Mouse (Mus musculus) embryonic facial prominence, embryonic 12.5 days (tissue): ENCODE measurements around the gene G2e3. TPM values are rescaled to one million over a fixed set of nuclear protein-coding genes. Genes with fewer than 3 reads are reported as not detected.
A peak's percentile ranks its signal among the peaks of the same experiment; 100 is the strongest.

Source experiments
- ATAC-seq: fragments of 200-750 bp; cut with Nextera tagmentation; 2 replicates; pipeline ENCODE4 v1.8.0; 2017; ENCODE audit not compliant: insufficient number of reproducible peaks, insufficient read depth, low FRiP score, low TSS enrichment
- H3K27ac ChIP-seq: fragments of 300-500 bp; sonication (generic); 2 replicates; pipeline ENCODE4 v1.5.1; 2016; ENCODE audit warnings: mild to moderate bottlenecking
- H3K27me3 ChIP-seq: fragments of 300-500 bp; sonication (generic); 2 replicates; pipeline ENCODE4 v1.6.1; 2016; ENCODE audit warnings: mild to moderate bottlenecking, moderate library complexity
- H3K36me3 ChIP-seq: fragments of 300-500 bp; sonication (generic); 2 replicates; pipeline ENCODE4 v1.6.1; 2016; ENCODE audit warnings: mild to moderate bottlenecking
- H3K4me1 ChIP-seq: fragments of 300-500 bp; sonication (generic); 2 replicates; pipeline ENCODE4 v1.6.1; 2016
- H3K4me2 ChIP-seq: fragments of 300-500 bp; sonication (generic); replicated peaks from 2 replicates; pipeline ENCODE4 v1.6.1; 2016; ENCODE audit warnings: mild to moderate bottlenecking, moderate library complexity
- H3K4me3 ChIP-seq: fragments of 300-500 bp; sonication (generic); 2 replicates; pipeline ENCODE4 v1.5.1; 2016; ENCODE audit warnings: mild to moderate bottlenecking
- H3K9ac ChIP-seq: fragments of 300-500 bp; sonication (generic); 2 replicates; pipeline ENCODE4 v1.6.1; 2016; ENCODE audit warnings: mild to moderate bottlenecking, moderate library complexity
- H3K9me3 ChIP-seq: fragments of 300-500 bp; sonication (generic); 2 replicates; pipeline ENCODE4 v1.6.1; 2016; ENCODE audit warnings: mild to moderate bottlenecking, moderate library complexity
- WGBS: fragments of 180-500 bp; shearing (Covaris S2); methylation state at CpG from one replicate; pipeline ENCODE4 v1.1.7; 2016; 5-methylcytosine and 5-hydroxymethylcytosine counted together
- polyA plus RNA-seq: library from polyadenylated mRNA; unstranded; fragments of >200 nt; fragmentation: Nextera tagmentation; extraction: Ambion mirVana; gene quantifications from 2 replicates; pipeline ENCODE4 v1.2.1, GENCODE M21; 2016

The G2e3 gene
- polyA plus RNA-seq: 39.1 and 42.8 TPM in 2 replicates

GRCm38 (mm10) chr12:51347988-51348697, at the start of gene G2e3:
Gene G2e3 (plus strand): TSS chr12:51348061.
- Histone ChIP-seq H3K27ac (peak within 1 kb of the TSS; percentile 88), H3K4me2 (peak within 1 kb of the TSS; percentile 54), H3K4me1 (peaks cover 9% of the 10 kb centered on the region), H3K9me3 (no peaks in the 10 kb centered on the region), H3K4me3 (peak within 1 kb of the TSS; percentile 74), H3K36me3 (peaks cover 9% of the 10 kb centered on the region), H3K9ac (peak within 1 kb of the TSS; percentile 74), H3K27me3 (no peaks in the 10 kb centered on the region)
- under 1% methylated on average over 70 of the region's 70 CpGs for WGBS
- peak; percentile 98 for ATAC-seq

- no peak overlapping the region for H3K27ac ChIP-seq
- no peak overlapping the region for H3K4me3 ChIP-seq
- WGBS: 88% methylated on average over 3 of the region's 3 CpGs
- H3K4me2 ChIP-seq: no peak overlapping the region
- ATAC-seq: no peak
- no peaks in the 10 kb centered on the region for H3K4me1 ChIP-seq
- no peaks in the 10 kb centered on the region for H3K9me3 ChIP-seq
- H3K27me3 ChIP-seq: no peaks in the 10 kb centered on the region
- H3K9ac ChIP-seq: no peak overlapping the region
- no peaks in the 10 kb centered on the region for H3K36me3 ChIP-seq
Observed at GRCm38 (mm10) chr12:51323604-51324003, 24.3 kb upstream of the G2e3 start.

- WGBS: 80% methylated on average over 3 of the region's 3 CpGs
Observed at GRCm38 (mm10) chr12:51326819-51327218, 21.0 kb upstream of the G2e3 start.

GRCm38 (mm10) chr12:51337014-51337413, 10.8 kb upstream of the G2e3 start:
- H3K4me1 ChIP-seq: no peaks in the 10 kb centered on the region
- H3K4me2 ChIP-seq: no peak overlapping the region
- no peak overlapping the region for H3K27ac ChIP-seq
- no peak for ATAC-seq
- WGBS: 84% methylated on average over 1 of the region's 1 CpGs
- H3K9me3 ChIP-seq: no peaks in the 10 kb centered on the region
- no peaks in the 10 kb centered on the region for H3K36me3 ChIP-seq
- no peak overlapping the region for H3K4me3 ChIP-seq
- no peak overlapping the region for H3K9ac ChIP-seq
- no peaks in the 10 kb centered on the region for H3K27me3 ChIP-seq

More at GRCm38 (mm10) chr12:51326819-51327218, 21.0 kb upstream of the G2e3 start:
- no peak overlapping the region for H3K27ac ChIP-seq
- H3K4me3 ChIP-seq: no peak overlapping the region
- no peak overlapping the region for H3K9ac ChIP-seq
- H3K4me1 ChIP-seq: no peaks in the 10 kb centered on the region
- H3K9me3 ChIP-seq: no peaks in the 10 kb centered on the region
- ATAC-seq: no peak
- H3K36me3 ChIP-seq: no peaks in the 10 kb centered on the region
- H3K4me2 ChIP-seq: no peak overlapping the region
- H3K27me3 ChIP-seq: no peaks in the 10 kb centered on the region

- no peak for ATAC-seq
- WGBS: 36% methylated on average over 4 of the region's 4 CpGs
- H3K9ac ChIP-seq: no peak overlapping the region
- H3K9me3 ChIP-seq: no peaks in the 10 kb centered on the region
- no peak overlapping the region for H3K27ac ChIP-seq
- H3K4me3 ChIP-seq: no peak overlapping the region
- H3K4me1 ChIP-seq: peaks cover 9% of the 10 kb centered on the region
- H3K27me3 ChIP-seq: no peaks in the 10 kb centered on the region
- no peak overlapping the region for H3K4me2 ChIP-seq
- no peaks in the 10 kb centered on the region for H3K36me3 ChIP-seq
Observed at GRCm38 (mm10) chr12:51346121-51346520, 1.7 kb upstream of the G2e3 start.

GRCm38 (mm10) chr12:51348698-51348998, 787 bp downstream of the G2e3 start:
- Histone ChIP-seq H3K27ac (peak overlapping the region; percentile 88), H3K4me3 (peak overlapping the region; percentile 74), H3K9me3 (no peaks in the 10 kb centered on the region), H3K4me2 (peak overlapping the region; percentile 54), H3K4me1 (peaks cover 9% of the 10 kb centered on the region), H3K27me3 (no peaks in the 10 kb centered on the region), H3K36me3 (peaks cover 13% of the 10 kb centered on the region), H3K9ac (peak overlapping the region; percentile 74)
- 1% methylated on average over 10 of the region's 10 CpGs for WGBS
- ATAC-seq: peak; percentile 25; the same call in 1 of the 2 replicates

GRCm38 (mm10) chr12:51355296-51355695, 7.4 kb downstream of the G2e3 start:
- no peak for ATAC-seq
- WGBS: 87% methylated on average over 8 of the region's 8 CpGs

GRCm38 (mm10) chr12:51361294-51361693, 13.4 kb downstream of the G2e3 start:
- Histone ChIP-seq H3K36me3 (peaks cover 65% of the 10 kb centered on the region), H3K4me2 (no peak overlapping the region)
- ATAC-seq: no peak

More at GRCm38 (mm10) chr12:51355296-51355695, 7.4 kb downstream of the G2e3 start:
- H3K4me2 ChIP-seq: no peak overlapping the region
- no peak overlapping the region for H3K9ac ChIP-seq
- peaks cover 54% of the 10 kb centered on the region for H3K36me3 ChIP-seq
- no peak overlapping the region for H3K27ac ChIP-seq
- H3K9me3 ChIP-seq: no peaks in the 10 kb centered on the region
- H3K4me1 ChIP-seq: peaks cover 3% of the 10 kb centered on the region; the same call in 1 of the 2 replicates
- no peaks in the 10 kb centered on the region for H3K27me3 ChIP-seq
- no peak overlapping the region for H3K4me3 ChIP-seq

GRCm38 (mm10) chr12:51362898-51363297, 15.0 kb downstream of the G2e3 start:
- Histone ChIP-seq H3K9me3 (no peaks in the 10 kb centered on the region), H3K4me1 (no peaks in the 10 kb centered on the region), H3K4me3 (no peak overlapping the region), H3K27me3 (no peaks in the 10 kb centered on the region), H3K9ac (no peak overlapping the region), H3K4me2 (no peak overlapping the region), H3K27ac (no peak overlapping the region), H3K36me3 (peaks cover 68% of the 10 kb centered on the region)
- WGBS: 98% methylated on average over 1 of the region's 1 CpGs
- ATAC-seq: no peak

More at GRCm38 (mm10) chr12:51361294-51361693, 13.4 kb downstream of the G2e3 start:
- Histone ChIP-seq H3K4me1 (no peaks in the 10 kb centered on the region), H3K9ac (no peak overlapping the region), H3K4me3 (no peak overlapping the region), H3K27ac (no peak overlapping the region), H3K9me3 (no peaks in the 10 kb centered on the region), H3K27me3 (no peaks in the 10 kb centered on the region)

- Histone ChIP-seq H3K4me1 (no peaks in the 10 kb centered on the region), H3K27ac (no peak overlapping the region), H3K9ac (no peak overlapping the region), H3K4me3 (no peak overlapping the region), H3K36me3 (peaks cover 54% of the 10 kb centered on the region), H3K9me3 (no peaks in the 10 kb centered on the region), H3K27me3 (no peaks in the 10 kb centered on the region), H3K4me2 (no peak overlapping the region)
- WGBS: 95% methylated on average over 3 of the region's 3 CpGs
- ATAC-seq: no peak
Observed at GRCm38 (mm10) chr12:51368504-51368903, 20.6 kb downstream of the G2e3 start.

GRCm38 (mm10) chr12:51377003-51377887, 29.4 kb downstream of the G2e3 start, which contains the start of gene Scfd1:
Gene Scfd1 (plus strand): TSS chr12:51377510.
- Histone ChIP-seq H3K4me1 (no peaks in the 10 kb centered on the region), H3K9me3 (no peaks in the 10 kb centered on the region), H3K4me2 (peak within 1 kb of the TSS; percentile 56), H3K27me3 (no peaks in the 10 kb centered on the region), H3K9ac (peak within 1 kb of the TSS; percentile 65), H3K27ac (peak within 1 kb of the TSS; percentile 84), H3K4me3 (peak within 1 kb of the TSS; percentile 80), H3K36me3 (peaks cover 23% of the 10 kb centered on the region)
- WGBS: 1% methylated on average over 34 of the region's 34 CpGs
- ATAC-seq: peak; percentile 100

- H3K4me3 ChIP-seq: peak overlapping the region; percentile 80
- peak overlapping the region; percentile 65 for H3K9ac ChIP-seq
- no peak overlapping the region for H3K27ac ChIP-seq
- H3K36me3 ChIP-seq: peaks cover 19% of the 10 kb centered on the region; the same call in 1 of the 2 replicates
- no peaks in the 10 kb centered on the region for H3K4me1 ChIP-seq
- peak overlapping the region; percentile 56 for H3K4me2 ChIP-seq
- H3K27me3 ChIP-seq: no peaks in the 10 kb centered on the region
- 15% methylated on average over 6 of the region's 6 CpGs for WGBS
- ATAC-seq: no peak
- no peaks in the 10 kb centered on the region for H3K9me3 ChIP-seq
Observed at GRCm38 (mm10) chr12:51377888-51378190, 30.0 kb downstream of the G2e3 start.
